Mouse (Mus musculus): ENCODE data around the gene March10.

- no peak for TF ChIP-seq POLR2A (IDR thresholded peaks at IDR 0.05; ENCODE audit: insufficient read depth, low read depth, low read length)
- TF ChIP-seq CTCF (IDR thresholded peaks at IDR 0.05; ENCODE audit: insufficient read depth, low read depth, low read length), result no peak
Observed at GRCm38 (mm10) chr11:105445741-105446140, 10.8 kb downstream of the March10 start.

Measured in olfactory bulb, adult 2 months (tissue).